Mouse (Mus musculus): ENCODE measurements around the gene Gars.

DNA sequence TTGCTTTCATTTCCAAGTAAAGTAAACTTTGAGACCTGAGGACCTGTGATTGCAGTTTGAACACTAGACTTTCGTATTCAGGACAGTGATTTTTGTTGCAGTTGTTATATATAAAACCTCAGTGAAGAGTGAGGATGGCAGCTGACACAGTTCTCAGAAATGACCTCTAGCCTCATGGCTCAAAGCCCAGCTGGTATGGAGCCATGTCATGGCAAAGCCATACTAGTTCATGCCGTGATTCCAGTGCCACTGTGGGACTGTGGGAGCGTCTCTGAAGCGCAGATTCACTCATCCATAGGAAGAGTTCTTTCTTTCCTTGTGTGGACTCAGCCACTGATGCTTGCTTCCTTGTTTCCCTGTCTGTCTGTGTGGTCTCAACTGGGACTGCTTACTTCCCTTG, 16.7 kb downstream of the Gars start:
- no peak for TF ChIP-seq EP300 (IDR thresholded peaks at IDR 0.05; ENCODE audit: insufficient read depth, low read depth, low read length)
- no peak for TF ChIP-seq CTCF (IDR thresholded peaks at IDR 0.05; ENCODE audit: low read depth, low read length)
